Mouse (Mus musculus) forebrain, postnatal 0 days (tissue): ENCODE measurements around the gene Cmtm3. TPM values are rescaled to one million over a fixed set of nuclear protein-coding genes. Genes with fewer than 3 reads are reported as not detected.

Source experiments
- ATAC-seq: fragments of 200-750 bp; cut with Nextera tagmentation; 2 replicates; pipeline ENCODE4 v1.8.0; 2017; ENCODE audit warnings: mild to moderate bottlenecking, moderate library complexity
- DNase-seq: peaks from one replicate; pipeline ENCODE4 v3.0.0-alpha.2; 2015
- H3K27ac ChIP-seq: fragments of 300-500 bp; sonication (generic); 2 replicates; pipeline ENCODE4 v1.5.1; 2014; ENCODE audit warnings: low read depth, mild to moderate bottlenecking, antibody characterized with exemption, low read length, moderate library complexity, mixed read lengths
- H3K27me3 ChIP-seq: fragments of 300-500 bp; sonication (generic); 2 replicates; pipeline ENCODE4 v1.6.1; 2014; ENCODE audit warnings: mild to moderate bottlenecking, low read length, mixed read lengths; ENCODE audit not compliant: insufficient read depth
- H3K36me3 ChIP-seq: fragments of 300-500 bp; sonication (generic); 2 replicates; pipeline ENCODE4 v1.6.1; 2014; ENCODE audit warnings: mild to moderate bottlenecking, moderate library complexity; ENCODE audit not compliant: insufficient read depth
- H3K4me1 ChIP-seq: fragments of 300-500 bp; sonication (generic); 2 replicates; pipeline ENCODE4 v1.6.1; 2014; ENCODE audit warnings: antibody characterized with exemption; ENCODE audit not compliant: insufficient read depth
- H3K4me2 ChIP-seq: fragments of 300-500 bp; sonication (generic); 2 replicates; pipeline ENCODE4 v1.6.1; 2014; ENCODE audit warnings: low read depth, mild to moderate bottlenecking, moderate library complexity
- H3K4me3 ChIP-seq: fragments of 300-500 bp; sonication (generic); 2 replicates; pipeline ENCODE4 v1.5.1; 2014; ENCODE audit warnings: low read depth, low read length, mixed read lengths
- H3K9ac ChIP-seq: fragments of 300-500 bp; sonication (generic); 2 replicates; pipeline ENCODE4 v1.6.1; 2014; ENCODE audit warnings: mild to moderate bottlenecking
- H3K9me3 ChIP-seq: fragments of 300-500 bp; sonication (generic); 2 replicates; pipeline ENCODE4 v1.6.1; 2016; ENCODE audit warnings: low read length
- CTCF ChIP-seq: sonication (generic); IDR thresholded peaks from 2 replicates; pipeline ENCODE4 v1.5.1; 2016; ENCODE audit warnings: antibody characterized with exemption, control low read depth, low read depth
- WGBS: fragments of 180-500 bp; shearing (Covaris S2); extraction: QIAGEN DNeasy Blood & Tissue Kit; methylation state at CpG from one replicate; pipeline ENCODE4 v1.1.7; 2014; 5-methylcytosine and 5-hydroxymethylcytosine counted together
- polyA plus RNA-seq: library from polyadenylated mRNA; unstranded; fragments of >200 nt; fragmentation: Nextera tagmentation; extraction: Ambion mirVana; gene quantifications from 2 replicates; pipeline ENCODE4 v1.2.1, GENCODE M21; 2015
- total RNA-seq: library from RNA; depleted of rRNA; stranded (reverse); fragments of >200 nt; gene quantifications from 2 replicates; pipeline ENCODE4 v1.2.3, GENCODE M21; 2014

Gene Cmtm3
- total and polyA plus RNA-seq, 2 experiments from 2014 or later, result 22.0 to 34.4 TPM

DNA sequence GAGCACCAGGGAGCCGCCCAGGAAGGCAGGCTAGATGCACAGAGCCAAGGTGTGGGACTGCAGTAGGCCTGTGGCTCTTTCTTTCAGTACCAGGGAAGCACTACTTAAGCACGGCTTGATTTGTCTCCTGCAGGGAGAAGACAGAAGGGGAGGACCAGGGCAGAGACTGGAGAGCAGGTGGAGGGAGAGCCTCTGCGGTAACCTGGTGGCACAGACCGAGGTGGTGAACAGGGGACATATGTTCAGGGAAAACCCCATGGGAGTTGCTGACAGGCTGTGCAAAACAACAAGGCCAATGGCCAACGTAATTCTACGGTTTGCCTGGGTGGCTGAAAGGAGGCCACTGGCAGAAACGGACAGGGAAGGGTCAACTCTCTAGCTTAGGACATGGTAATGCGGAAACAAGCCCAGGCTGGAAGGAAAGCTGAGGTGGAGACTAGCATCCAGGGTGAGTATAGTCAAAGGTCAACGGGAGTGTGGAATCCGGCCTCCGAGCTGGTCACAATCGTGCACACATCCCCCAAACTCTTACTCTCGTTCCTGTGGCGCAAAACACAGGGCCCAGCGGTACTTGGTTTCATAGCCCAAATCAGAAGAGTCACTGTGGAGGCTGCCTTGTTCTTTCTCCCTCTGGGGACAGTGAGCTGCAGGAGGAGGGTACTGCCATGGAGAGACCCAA lies 20.7 kb downstream of the Cmtm3 start:
- Histone ChIP-seq H3K4me2 (no peak overlapping the region), H3K36me3 (peaks cover 12% of the 10 kb centered on the region), H3K9ac (no peak overlapping the region), H3K9me3 (no peaks in the 10 kb centered on the region), H3K4me1 (no peaks in the 10 kb centered on the region), H3K4me3 (no peak overlapping the region), H3K27ac (no peak overlapping the region), H3K27me3 (no peaks in the 10 kb centered on the region)
- TF ChIP-seq CTCF, result no peak
- ATAC-seq (no peak), DNase-seq (no peak)
- WGBS, result 61% methylated on average over 15 of the region's 15 CpGs

DNA sequence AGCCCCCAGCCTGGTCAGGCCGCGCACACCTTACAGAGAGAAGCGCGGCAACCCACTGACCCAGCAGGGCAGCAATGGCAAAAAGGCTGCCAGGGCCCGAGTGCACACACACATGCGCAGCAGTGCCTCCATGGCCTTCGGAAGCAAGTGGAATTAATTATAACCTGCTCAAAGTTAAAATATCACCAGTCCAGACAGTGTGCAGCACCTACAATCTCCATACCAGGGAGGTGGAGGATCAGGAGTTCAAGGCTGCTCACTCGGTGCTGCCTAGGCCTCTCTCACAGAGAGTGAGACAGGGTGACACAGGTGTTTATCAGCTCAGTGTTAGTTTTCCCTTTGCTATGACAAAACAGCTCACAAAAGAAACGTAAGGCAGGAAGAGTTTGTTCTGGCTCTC lies 26.5 kb downstream of the Cmtm3 start:
- ATAC-seq (no peak), DNase-seq (no peak)
- Histone ChIP-seq H3K36me3 (no peaks in the 10 kb centered on the region), H3K9me3 (no peaks in the 10 kb centered on the region), H3K27ac (no peak overlapping the region), H3K9ac (no peak overlapping the region), H3K27me3 (no peaks in the 10 kb centered on the region), H3K4me1 (0 out of 2 replicates have a peak, but pooled peaks cover 10% of the 10 kb centered on the region), H3K4me3 (no peak overlapping the region), H3K4me2 (no peak overlapping the region)
- 92% methylated on average over 9 of the region's 9 CpGs for WGBS
- no peak for TF ChIP-seq CTCF

DNA sequence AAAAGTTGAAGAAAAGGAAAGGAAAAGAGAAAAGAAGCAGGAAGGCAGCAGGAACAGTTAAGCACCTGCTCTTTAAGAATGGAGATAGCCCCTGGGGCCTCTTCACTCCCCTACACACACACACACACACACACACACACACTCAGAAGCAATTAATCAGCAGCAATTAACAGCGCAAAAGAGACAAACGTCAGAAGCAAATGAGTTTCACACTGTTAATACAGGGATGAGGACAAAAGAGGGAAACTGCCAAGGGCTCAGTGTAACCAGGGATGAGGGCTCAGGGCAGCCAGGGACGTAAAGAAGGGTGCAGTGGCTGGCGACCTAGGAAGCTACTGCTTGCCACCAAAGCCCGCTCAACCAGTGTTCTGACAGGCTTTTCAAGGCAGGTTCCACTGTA lies 28.2 kb downstream of the Cmtm3 start:
- Histone ChIP-seq H3K4me1 (0 out of 2 replicates have a peak, but pooled peaks cover 10% of the 10 kb centered on the region), H3K27ac (no peak overlapping the region), H3K4me3 (no peak overlapping the region), H3K27me3 (no peaks in the 10 kb centered on the region), H3K9ac (no peak overlapping the region), H3K9me3 (no peaks in the 10 kb centered on the region), H3K4me2 (no peak overlapping the region), H3K36me3 (no peaks in the 10 kb centered on the region)
- TF ChIP-seq CTCF, result no peak
- peak; percentile 66 for ATAC-seq
- DNase-seq, result no peak
- 12% methylated on average over 5 of the region's 5 CpGs for WGBS

DNA sequence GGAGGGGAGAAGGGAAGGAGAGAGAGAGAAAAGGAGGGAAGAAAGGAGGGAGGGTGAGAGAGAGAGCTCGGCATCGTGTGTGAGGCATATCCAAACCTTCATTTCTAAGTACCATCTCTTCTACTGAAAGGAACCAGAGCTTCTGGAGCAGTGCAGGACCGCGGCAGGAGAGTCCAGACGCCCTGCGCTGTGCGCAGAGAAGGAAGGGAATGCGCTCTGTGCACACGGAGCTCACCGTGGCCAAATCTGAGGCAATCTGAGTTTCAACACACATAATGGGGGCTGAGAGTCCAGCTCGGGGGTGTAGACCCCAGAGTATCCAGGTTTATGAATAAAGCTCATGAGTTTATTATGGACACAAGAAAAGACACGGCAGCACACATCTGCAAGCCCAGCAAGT lies 30.4 kb downstream of the Cmtm3 start:
- no peaks in the 10 kb centered on the region for H3K27me3 ChIP-seq
- TF ChIP-seq CTCF, result no peak
- H3K36me3 ChIP-seq, result no peaks in the 10 kb centered on the region
- H3K4me3 ChIP-seq, result no peak overlapping the region
- 65% methylated on average over 12 of the region's 12 CpGs for WGBS
- DNase-seq (no peak), ATAC-seq (no peak; the same call in 1 of the 2 replicates)
- H3K9me3 ChIP-seq, result no peaks in the 10 kb centered on the region
- 0 out of 2 replicates have a peak, but pooled peaks cover 10% of the 10 kb centered on the region for H3K4me1 ChIP-seq
- no peak overlapping the region for H3K9ac ChIP-seq
- H3K4me2 ChIP-seq, result 0 out of 2 replicates have a peak overlapping the region, but pooled peaks have one; percentile 4
- H3K27ac ChIP-seq, result peak overlapping the region; percentile 40; the same call in 1 of the 2 replicates

DNA sequence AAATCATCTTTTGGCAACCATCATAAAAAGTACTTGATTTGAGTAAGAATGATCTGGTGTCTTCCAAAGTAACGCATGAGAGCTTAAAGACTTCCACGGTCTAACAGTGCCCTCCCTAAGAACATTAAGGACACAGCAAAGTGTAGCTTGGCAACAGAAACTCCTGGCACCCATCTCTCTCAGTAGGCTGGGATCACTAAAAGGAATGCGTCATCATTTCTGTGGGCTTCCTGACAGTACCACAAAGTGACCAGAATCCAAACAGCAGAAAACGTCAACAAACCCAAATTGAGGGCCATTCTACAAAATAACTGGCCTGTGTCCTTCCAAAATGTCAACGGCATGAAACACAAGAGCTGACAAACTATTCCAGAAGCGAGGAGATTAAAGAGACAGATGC lies 30.9 kb downstream of the Cmtm3 start:
- peak; percentile 28; the same call in 1 of the 2 replicates for ATAC-seq
- 48% methylated on average over 6 of the region's 6 CpGs for WGBS

DNA sequence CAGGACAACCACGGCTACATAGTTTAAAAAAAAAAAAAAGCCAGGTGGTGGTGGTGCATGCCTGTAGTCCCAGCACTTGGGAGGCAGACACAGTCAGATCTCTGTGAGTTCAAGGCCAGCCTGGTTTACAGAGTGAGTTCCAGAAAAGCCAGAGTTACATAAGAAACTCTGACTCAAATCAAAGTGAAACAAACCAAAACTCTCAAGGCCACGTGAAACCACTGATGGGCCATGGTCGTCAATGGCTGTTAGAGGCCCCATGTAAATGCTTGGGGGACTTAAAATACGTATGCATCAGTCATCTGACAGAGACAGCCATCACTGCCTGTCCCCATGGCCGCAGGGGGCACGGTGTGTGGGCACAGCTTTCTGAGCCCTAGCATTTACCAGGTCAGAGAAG lies 31.9 kb downstream of the Cmtm3 start:
- Histone ChIP-seq H3K9ac (no peak overlapping the region), H3K4me1 (peaks cover 20% of the 10 kb centered on the region), H3K27ac (no peak overlapping the region), H3K4me2 (no peak overlapping the region), H3K4me3 (no peak overlapping the region), H3K27me3 (no peaks in the 10 kb centered on the region), H3K36me3 (no peaks in the 10 kb centered on the region), H3K9me3 (no peaks in the 10 kb centered on the region)
- DNase-seq (no peak), ATAC-seq (no peak)
- TF ChIP-seq CTCF, result no peak
- WGBS, result 93% methylated on average over 6 of the region's 6 CpGs

More for the DNA sequence above, 30.9 kb downstream of the Cmtm3 start:
- Histone ChIP-seq H3K27ac (no peak overlapping the region), H3K9ac (no peak overlapping the region), H3K4me2 (no peak overlapping the region), H3K27me3 (no peaks in the 10 kb centered on the region), H3K9me3 (no peaks in the 10 kb centered on the region), H3K36me3 (no peaks in the 10 kb centered on the region), H3K4me3 (no peak overlapping the region), H3K4me1 (peaks cover 13% of the 10 kb centered on the region)
- no peak for TF ChIP-seq CTCF
- no peak for DNase-seq

DNA sequence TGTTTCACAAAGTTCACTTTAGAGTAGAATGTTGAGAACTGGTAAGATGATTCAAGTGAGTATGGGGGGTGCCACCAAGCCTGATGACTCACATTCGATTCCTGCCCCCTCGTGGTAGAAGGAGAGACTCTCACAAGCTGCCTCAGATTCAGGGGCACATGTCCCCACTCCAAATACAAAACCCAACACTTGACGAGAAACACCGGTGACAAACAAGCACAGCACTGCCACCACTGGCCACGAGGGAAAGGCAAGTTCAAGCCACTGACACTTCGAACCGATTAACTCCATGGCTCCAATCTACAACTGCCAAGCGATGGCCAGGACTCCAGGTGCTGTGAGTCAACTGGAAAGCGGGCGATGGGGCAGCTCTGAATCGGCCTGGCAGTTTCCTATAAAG lies 34.6 kb downstream of the Cmtm3 start:
- Histone ChIP-seq H3K4me1 (peaks cover 14% of the 10 kb centered on the region), H3K4me2 (no peak overlapping the region), H3K9ac (no peak overlapping the region), H3K27ac (no peak overlapping the region), H3K4me3 (no peak overlapping the region), H3K27me3 (no peaks in the 10 kb centered on the region), H3K9me3 (no peaks in the 10 kb centered on the region), H3K36me3 (no peaks in the 10 kb centered on the region)
- DNase-seq (no peak), ATAC-seq (peak; percentile 23; the same call in 1 of the 2 replicates)
- 71% methylated on average over 11 of the region's 11 CpGs for WGBS
- TF ChIP-seq CTCF, result peak; percentile 37; the same call in 1 of the 2 replicates
